Mouse (Mus musculus): ENCODE measurements around the gene Uba1.
"Not testable (repeated sequence)": the region's sequence is repeated elsewhere in the genome, so short reads cannot be mapped to it uniquely, and the experiment has no call there.

Uba1 gene

DNA sequence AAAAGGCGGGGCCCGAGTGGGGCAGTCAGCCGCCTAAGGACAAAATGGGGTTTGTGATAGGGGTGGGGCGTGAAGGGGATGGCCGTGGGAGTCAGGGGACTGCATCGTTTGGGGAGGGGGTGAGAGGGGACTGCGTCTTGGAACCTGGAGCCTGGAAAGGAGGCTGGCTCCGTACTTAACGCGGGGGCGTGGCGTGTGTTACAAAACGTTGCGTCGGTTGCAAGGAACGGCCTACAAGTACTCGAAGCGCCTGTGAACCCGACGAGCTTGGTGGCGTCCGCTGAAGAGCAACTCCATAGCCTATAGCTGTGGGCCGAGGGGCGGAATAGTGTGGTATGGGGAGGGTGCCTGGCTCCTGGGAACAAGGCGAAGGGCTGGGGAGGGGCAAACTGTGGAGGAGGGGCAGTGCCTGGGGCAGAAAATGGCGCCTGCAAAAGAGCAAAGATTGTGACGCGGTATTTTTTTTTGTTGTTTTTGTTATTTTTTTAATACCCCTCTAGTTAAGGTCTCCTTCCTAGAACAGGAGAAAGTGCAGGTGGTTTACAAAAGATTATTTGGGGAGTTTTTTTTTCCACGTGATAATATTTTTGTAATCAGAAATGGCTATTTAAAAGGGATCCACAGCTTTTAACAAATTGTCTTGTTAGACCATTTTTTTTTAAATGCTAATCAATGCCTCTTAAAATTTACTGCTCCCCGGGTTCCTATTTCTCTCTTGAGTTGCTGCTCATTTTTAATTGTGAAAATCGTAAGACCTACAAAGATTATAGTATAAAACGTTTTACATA, 46.4 kb downstream of the Uba1 start:
- ATAC-seq (ENCODE audit: insufficient number of reproducible peaks, low FRiP score, low TSS enrichment) = peak; percentile 98

DNA sequence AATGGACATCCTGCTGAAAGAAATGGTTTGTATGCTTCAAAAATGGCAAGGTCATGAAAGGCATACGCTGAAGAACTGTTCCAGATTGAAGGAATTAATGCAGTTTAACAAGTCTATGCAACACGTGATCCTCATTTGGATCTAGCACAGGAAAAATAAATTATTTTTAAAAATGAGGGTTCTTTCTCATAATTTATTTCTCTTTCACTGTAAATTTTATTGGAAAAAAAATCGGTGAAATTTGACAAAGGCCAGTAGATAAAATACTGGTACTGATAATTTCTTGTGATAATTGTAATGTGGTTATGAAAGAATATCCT, 46.9 kb downstream of the Uba1 start:
- no peak for ATAC-seq (ENCODE audit: insufficient number of reproducible peaks, low FRiP score, low TSS enrichment)

GRCm38 (mm10) chrX:20728681-20729080, 70.6 kb downstream of the Uba1 start:
- ATAC-seq (ENCODE audit: insufficient number of reproducible peaks, low FRiP score, low TSS enrichment) = no peak

- not testable (repeated sequence) for ATAC-seq (ENCODE audit: insufficient number of reproducible peaks, low FRiP score, low TSS enrichment)
Observed at GRCm38 (mm10) chrX:20730048-20730447, 71.9 kb downstream of the Uba1 start.

All from cerebellum, adult (tissue).